Mouse (Mus musculus): ENCODE measurements around the gene Cybrd1. TPM values are rescaled to one million over a fixed set of nuclear protein-coding genes. Genes with fewer than 3 reads are reported as not detected.

Cybrd1 gene
- total RNA-seq (2015; ENCODE audit: low replicate concordance): 0.36 TPM in 1 of 2 replicates, not detected in the other
- not detected in 2 replicates for total RNA-seq (2017; ENCODE audit: low replicate concordance)

GRCm38 (mm10) chr2:71117797-71118708, at the start of gene Cybrd1:
Gene Cybrd1 (plus strand): TSS chr2:71117923.
- ATAC-seq (replicated peaks; ENCODE audit: low FRiP score, poor library complexity, severe bottlenecking): no peak

- no peak for ATAC-seq (replicated peaks; ENCODE audit: low FRiP score, poor library complexity, severe bottlenecking)
These were observed 46.1 kb upstream of the Cybrd1 start for GRCm38 (mm10) chr2:71071601-71072000.

- ATAC-seq (replicated peaks; ENCODE audit: low FRiP score, poor library complexity, severe bottlenecking): no peak
These were observed 44.4 kb upstream of the Cybrd1 start for GRCm38 (mm10) chr2:71073330-71073729.

- ATAC-seq (replicated peaks; ENCODE audit: low FRiP score, poor library complexity, severe bottlenecking): no peak
These were observed 43.9 kb upstream of the Cybrd1 start for GRCm38 (mm10) chr2:71073828-71074227.

GRCm38 (mm10) chr2:71082416-71082815, 35.3 kb upstream of the Cybrd1 start:
- ATAC-seq (replicated peaks; ENCODE audit: low FRiP score, poor library complexity, severe bottlenecking): no peak

GRCm38 (mm10) chr2:71083454-71084193, 34.1 kb upstream of the Cybrd1 start:
- no peak for ATAC-seq (replicated peaks; ENCODE audit: low FRiP score, poor library complexity, severe bottlenecking)

GRCm38 (mm10) chr2:71089766-71090165, 28.0 kb upstream of the Cybrd1 start:
- no peak for ATAC-seq (replicated peaks; ENCODE audit: low FRiP score, poor library complexity, severe bottlenecking)

GRCm38 (mm10) chr2:71090660-71091445, 26.9 kb upstream of the Cybrd1 start:
- ATAC-seq (replicated peaks; ENCODE audit: low FRiP score, poor library complexity, severe bottlenecking): peak; percentile 95

GRCm38 (mm10) chr2:71096170-71096569, 21.6 kb upstream of the Cybrd1 start:
- peak; percentile 74 for ATAC-seq (replicated peaks; ENCODE audit: low FRiP score, poor library complexity, severe bottlenecking)

GRCm38 (mm10) chr2:71102621-71103291, 15.0 kb upstream of the Cybrd1 start:
- ATAC-seq (replicated peaks; ENCODE audit: low FRiP score, poor library complexity, severe bottlenecking): no peak

GRCm38 (mm10) chr2:71103292-71103680, 14.4 kb upstream of the Cybrd1 start:
- ATAC-seq (replicated peaks; ENCODE audit: low FRiP score, poor library complexity, severe bottlenecking): no peak

GRCm38 (mm10) chr2:71104696-71105095, 13.0 kb upstream of the Cybrd1 start:
- no peak for ATAC-seq (replicated peaks; ENCODE audit: low FRiP score, poor library complexity, severe bottlenecking)

- ATAC-seq (replicated peaks; ENCODE audit: low FRiP score, poor library complexity, severe bottlenecking): no peak
These were observed 12.1 kb upstream of the Cybrd1 start for GRCm38 (mm10) chr2:71105469-71106215.

- ATAC-seq (replicated peaks; ENCODE audit: low FRiP score, poor library complexity, severe bottlenecking): no peak
These were observed 10.5 kb upstream of the Cybrd1 start for GRCm38 (mm10) chr2:71107225-71107624.

- ATAC-seq (replicated peaks; ENCODE audit: low FRiP score, poor library complexity, severe bottlenecking): no peak
These were observed 9.2 kb upstream of the Cybrd1 start for GRCm38 (mm10) chr2:71108541-71108940.

GRCm38 (mm10) chr2:71113489-71114171, 4.1 kb upstream of the Cybrd1 start:
- no peak for ATAC-seq (replicated peaks; ENCODE audit: low FRiP score, poor library complexity, severe bottlenecking)

GRCm38 (mm10) chr2:71116151-71116550, 1.6 kb upstream of the Cybrd1 start:
- ATAC-seq (replicated peaks; ENCODE audit: low FRiP score, poor library complexity, severe bottlenecking): no peak

GRCm38 (mm10) chr2:71120844-71121243, 3.1 kb downstream of the Cybrd1 start:
- no peak for ATAC-seq (replicated peaks; ENCODE audit: low FRiP score, poor library complexity, severe bottlenecking)

Data from erythroid progenitor cell, adult 5-6 weeks (primary cell).